Mouse (Mus musculus): Measurements from ENCODE around the gene Tmem53.
A peak's percentile ranks its signal among the peaks of the same experiment; 100 is the strongest.

Gene Tmem53

GRCm38 (mm10) chr4:117251801-117252316, at the start of gene Tmem53, which contains the start of gene Armh1:
TSS of gene Tmem53 (plus strand) at chr4:117251951.
TSS of gene Armh1 (minus strand) at chr4:117252125.
- peak; percentile 80 for DNase-seq

DNA sequence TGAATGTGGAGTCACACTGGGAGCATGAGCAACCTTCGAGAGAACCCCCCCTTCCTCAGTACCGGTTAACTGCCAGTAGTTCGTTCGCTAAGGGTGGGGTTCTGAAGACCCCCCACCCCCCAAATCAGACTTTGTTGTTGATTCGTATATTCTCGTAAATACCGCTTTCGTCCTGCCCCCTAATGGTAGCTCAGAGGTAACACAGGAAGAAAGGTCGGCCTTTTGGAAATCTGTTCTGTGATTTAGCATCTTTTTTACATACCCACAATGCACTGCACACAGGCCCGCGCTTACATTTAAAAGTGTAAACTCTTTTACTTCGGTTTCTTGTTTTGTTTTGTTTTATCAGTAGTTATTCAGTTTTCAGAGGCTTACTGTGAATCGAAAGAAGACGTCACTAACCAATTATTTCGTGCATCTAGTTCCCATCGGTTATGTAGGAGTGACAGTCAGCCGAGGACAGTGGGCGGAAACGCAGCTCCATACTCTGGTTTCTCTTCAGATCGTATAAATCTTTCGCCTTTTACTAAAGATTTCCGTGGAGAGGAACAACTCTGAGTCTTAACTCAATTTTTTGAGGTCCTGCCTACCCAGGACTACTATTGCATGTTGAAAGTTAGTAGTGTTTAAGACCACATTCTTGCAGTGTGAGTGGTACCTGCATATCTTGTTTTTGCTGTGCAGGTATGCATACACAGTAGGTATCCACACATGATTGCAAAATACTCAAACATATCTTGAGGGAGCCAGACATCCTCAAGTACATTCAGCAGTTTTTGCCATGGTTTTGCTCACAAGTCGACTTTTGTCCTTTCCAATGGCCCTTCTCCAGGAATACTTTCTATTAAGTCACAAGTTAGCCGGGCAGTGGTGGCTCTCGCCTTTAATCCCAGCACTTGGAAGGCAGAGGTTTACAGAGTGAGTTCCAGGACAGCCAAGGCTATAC, 49.4 kb upstream of the Tmem53 start:
- peak; percentile 15 for DNase-seq

DNA sequence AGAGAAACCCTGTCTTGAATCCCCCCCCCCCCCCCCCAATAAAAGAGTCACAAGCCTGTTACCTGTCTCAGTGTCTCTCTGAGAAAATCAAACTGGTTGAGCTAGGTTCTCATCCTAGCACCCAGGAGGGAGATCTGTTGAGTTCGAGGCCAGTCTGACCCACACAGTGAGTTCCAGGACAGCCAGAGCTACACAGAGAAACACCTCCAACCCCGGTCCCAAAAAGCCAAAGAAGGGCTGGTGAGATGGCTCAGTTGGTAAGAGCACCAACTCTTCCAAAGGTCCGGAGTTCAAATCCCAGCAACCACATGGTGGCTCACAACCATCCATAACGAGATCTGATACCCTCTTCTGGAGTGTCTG, 48.8 kb upstream of the Tmem53 start:
- DNase-seq, result no peak

DNA sequence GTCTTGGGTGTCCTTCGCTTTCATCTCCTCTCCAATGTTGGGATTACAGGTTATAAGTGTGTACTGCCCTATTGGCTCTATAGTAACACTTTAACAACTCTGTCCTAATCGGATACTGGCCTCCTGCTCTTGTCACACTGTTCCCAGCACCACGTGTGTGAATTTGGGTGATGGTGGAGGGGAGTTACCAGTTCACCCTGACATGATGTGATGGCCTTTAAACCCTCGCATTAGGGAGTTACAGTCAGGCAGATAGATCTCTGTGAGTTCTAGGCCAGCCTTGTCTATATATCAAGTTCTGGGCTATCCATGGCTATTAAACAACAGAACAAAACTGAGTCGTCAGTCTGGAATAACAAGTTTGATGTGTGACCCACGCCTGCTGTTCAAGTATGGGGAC, 42.2 kb upstream of the Tmem53 start:
- no peak for DNase-seq

- peak; percentile 78 for DNase-seq
Measured at GRCm38 (mm10) chr4:117210147-117211074, 41.3 kb upstream of the Tmem53 start.

- no peak for DNase-seq
Measured at GRCm38 (mm10) chr4:117214250-117214649, 37.5 kb upstream of the Tmem53 start.

DNA sequence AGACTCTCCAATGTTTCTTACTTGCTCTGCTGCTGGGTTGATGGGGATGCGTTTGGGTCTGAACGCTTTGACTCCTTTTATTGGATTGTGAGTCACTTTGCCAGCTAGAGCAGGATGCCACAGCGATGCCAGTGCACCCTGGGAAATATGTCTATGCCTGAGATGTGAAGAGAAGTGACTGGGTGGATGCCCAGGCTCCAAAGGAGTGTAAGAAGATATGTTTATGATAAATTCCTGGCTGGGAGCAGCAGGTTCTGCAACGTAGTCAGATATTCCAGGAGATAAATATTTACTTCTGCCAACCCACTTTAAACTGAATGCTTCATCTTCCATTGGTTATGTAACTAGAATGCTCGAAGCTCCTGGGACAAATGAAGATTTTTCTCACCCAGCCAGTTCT, 34.7 kb upstream of the Tmem53 start:
- no peak for DNase-seq

DNA sequence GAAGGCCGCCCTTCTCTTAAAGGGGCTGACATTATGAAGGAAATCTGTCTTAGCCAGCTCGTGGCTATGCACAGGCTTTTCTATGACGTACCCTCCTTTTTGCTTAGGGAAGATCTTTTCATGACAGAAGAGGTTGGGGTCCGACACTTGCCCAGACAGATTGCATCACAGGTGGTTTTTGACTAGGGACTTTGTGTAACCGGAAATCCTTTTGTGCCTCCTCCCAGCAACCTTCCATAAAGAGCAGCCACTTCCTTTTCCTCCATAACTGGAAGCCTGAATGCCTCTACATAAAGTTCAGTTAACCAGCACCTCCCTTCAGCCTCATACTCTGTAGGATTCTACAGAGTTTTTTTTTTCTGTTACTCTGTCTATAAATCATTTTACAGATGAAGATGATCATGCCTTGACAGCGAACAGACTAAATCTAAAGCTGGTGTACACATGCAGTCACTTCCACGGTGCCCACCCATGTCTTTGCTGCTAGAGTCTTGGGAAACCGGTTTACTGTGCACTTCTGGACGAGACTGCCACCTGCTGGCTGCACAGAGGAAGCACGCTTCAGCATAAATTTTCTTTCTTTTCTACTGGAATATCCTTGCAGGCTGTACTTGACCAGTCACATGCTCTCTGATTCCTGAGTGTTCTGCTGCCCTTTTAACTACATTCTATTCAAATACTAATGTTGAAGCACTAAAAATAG, 33.1 kb upstream of the Tmem53 start:
- DNase-seq, result peak; percentile 72

- no peak for DNase-seq
Measured at GRCm38 (mm10) chr4:117220741-117221515, 30.8 kb upstream of the Tmem53 start.

DNA sequence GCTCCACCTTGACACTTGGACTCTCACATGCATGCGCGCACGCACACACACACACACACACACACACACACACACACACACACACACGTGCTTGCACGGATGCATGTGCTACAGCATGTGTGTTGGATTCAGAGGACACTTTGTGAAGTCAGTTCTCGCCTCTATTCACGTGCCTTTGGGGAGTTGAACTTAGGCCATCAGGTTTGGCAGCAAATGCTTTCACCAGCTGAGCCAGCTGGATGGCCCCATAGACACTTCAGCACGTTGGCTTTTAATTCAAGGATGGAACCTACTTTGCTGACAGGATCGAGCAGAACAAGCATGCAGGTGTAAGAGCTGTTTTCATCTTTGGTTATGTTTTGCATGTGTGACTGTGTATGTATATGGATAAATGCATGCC, 29.9 kb upstream of the Tmem53 start:
- DNase-seq, result no peak

DNA sequence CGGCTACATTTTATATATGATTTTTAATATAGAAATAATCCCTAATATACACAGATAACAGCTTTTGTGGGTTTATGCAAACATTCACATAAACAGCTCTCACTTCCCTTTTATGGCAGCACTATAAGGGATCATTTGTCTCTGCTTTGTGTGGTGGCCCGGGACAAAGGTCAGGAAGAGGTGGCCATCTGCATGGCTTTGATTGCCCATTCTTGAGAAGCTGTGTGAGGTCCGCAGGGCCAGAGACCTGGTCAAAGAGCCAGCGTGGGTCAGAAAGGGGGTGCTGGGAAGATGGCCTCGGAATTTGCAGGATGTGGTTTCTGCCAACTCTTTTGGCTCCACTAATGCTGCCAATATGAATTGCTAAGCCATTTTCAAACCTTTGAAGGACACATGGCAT, 28.8 kb upstream of the Tmem53 start:
- no peak for DNase-seq

DNA sequence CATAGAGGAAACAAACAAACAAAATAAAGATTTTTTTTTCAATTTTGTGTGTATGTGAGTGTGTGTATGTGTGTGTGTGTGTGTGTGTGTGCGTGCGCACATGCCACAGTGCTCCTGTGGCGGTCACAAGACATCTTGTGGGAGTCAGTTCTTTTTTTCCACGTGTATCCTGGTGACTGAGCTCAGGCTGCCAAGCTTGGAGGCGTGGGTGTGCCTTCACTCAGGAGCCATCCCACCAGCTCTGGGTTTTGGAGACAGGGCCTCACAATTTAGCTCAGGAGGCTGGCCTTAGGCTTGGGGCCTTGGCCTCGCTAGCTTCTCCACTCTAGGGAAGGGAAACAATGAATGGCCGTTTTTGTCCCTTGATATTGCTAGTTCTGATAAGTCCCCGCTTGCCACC, 27.6 kb upstream of the Tmem53 start:
- no peak for DNase-seq

DNA sequence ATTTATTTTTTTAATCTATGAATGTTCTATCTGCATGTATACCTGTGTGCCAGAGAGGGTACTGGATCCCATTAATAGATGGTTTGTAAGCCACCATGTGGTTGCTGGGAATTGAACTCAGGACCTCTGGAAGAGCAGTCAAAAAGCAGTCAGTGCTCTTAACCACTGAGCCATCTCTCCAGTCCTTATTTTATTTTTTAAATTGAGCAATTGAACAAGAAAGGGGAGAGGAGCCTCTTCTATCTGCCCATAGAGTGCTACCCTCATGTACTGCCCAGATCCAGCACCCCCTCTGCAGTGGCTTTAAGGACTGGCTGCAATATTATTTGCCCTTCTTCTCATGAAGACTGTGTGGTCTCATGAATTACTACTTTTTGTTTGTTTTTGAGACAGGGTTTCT, 26.5 kb upstream of the Tmem53 start:
- no peak for DNase-seq

DNA sequence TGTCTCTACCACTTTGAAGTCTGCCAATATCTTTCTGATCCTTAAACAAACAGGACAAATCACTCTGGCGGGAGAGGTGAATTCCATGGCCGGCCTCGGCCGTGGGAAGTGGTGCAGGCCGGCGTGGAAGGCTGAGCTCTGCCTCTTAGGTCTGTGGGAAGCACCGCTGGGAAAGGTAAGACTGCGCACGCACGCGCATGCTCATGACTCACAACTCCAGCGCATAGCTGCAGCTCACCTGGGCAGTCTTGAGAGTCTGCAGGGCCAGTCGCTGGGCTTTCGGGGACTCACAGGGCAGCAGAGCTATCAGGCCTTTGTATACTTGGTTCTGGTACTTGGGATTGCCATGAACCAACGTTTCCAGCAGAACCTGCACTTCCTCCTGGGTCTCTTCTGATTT, 22.2 kb upstream of the Tmem53 start:
- DNase-seq, result no peak

DNA sequence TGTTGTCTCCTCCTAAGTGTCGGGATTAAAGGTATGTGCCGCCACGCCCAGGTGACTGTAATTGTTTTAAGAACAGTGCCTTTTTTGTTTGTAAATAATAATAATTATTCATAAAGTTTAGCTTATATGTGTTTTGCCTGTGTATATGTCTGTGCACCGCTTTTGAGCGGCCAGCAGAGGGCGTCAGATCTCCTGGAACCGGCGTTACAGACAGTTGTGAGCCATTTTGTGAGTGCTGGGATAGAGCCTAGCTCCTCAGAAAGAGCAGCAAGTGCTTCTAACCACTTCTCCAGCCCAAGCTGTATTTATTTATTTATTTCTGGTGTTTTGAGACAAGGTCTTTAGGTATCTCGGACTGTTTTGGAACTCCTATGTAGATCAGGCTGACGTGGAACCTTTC, 21.4 kb upstream of the Tmem53 start:
- peak; percentile 16 for DNase-seq

GRCm38 (mm10) chr4:117231208-117231607, 20.5 kb upstream of the Tmem53 start:
- no peak for DNase-seq

- DNase-seq, result no peak
Measured at GRCm38 (mm10) chr4:117234166-117234741, 17.5 kb upstream of the Tmem53 start.

- no peak for DNase-seq
Measured at GRCm38 (mm10) chr4:117235822-117236221, 15.9 kb upstream of the Tmem53 start.

DNA sequence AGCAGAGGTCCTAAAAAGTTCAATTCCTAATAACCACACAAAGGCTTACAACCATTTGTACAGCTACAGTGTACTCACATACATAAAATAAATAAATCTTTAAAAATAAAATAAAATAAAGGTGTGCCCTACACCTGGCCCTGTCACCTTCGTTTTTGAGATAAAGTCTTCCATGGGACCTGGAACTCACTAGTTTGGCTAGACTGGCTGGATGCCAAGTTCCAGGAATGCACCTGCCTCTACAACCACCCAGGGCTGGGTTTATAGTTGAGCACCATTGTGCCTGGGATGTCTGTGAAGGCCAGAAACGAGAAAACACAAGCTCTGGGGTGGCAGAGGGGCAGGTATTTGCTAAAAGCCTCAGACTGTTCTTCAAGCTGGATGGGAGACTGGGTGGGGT, 12.6 kb upstream of the Tmem53 start:
- DNase-seq, result no peak

DNA sequence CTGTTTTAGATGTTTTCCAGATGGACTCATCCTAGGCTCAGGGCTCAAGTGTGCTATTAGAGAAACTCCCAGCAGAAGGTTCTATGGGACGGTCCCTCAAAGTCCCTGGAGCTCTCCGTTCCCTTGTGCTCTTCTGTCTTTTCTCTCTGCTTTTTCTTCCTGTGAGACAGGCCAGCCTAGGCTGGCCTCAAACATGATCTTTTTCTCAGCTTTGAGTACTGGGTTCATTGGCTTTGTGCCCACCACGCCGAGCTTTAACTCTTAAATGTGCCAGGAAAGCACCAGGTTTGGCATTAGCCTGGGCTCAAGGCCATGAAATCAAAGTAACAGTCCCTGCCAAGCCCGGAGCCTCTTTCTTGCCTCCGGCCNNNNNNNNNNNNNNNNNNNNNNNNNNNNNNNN, 10.9 kb upstream of the Tmem53 start:
- peak; percentile 34 for DNase-seq

DNA sequence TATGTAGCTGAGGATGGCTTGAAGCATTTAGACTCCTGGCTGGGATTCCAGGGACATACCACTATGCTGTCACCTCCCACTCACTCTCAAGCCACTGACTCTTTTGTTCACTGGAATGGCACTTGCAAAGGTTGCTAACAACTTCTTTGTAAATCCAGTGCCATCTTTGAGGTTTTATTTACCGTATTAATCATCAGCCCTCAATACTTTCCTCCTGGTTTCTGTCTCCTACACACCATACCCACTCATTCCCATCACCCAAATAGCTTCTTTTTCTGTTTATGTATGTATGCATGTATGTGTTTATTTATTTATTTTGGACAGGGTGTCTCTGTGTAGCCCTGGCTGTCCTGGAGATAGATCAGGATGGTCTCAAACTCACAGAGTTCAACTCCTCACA, 769 bp upstream of the Tmem53 start:
- DNase-seq, result no peak

GRCm38 (mm10) chr4:117252351-117252750, 600 bp downstream of the Tmem53 start:
- DNase-seq, result no peak
